In the genomic region with DNA sequence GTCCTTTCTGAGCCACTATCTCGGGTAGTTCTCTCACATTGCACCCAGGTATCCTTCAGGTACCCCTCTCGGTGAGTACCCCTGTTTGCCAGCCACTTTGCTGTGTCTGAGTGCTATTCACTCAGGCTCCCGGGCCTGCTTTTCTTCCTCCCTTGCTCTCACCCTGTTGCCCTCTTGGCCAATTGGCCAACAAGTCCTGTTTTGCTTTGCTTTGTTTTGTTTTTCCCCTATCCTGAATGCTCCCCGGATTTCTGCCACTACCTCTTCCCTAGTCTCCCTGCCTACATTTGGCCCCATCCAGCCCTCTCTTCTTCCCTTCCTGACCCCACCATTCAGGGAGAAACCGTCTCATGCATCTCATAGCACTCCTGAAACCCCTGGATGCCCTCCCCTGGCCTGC, we compare ENCODE assay signal across 17 mouse cellular contexts. TPM values are rescaled to one million over a fixed set of nuclear protein-coding genes. Genes with fewer than 3 reads are reported as not detected.
DNase-seq lines count a peak whose midpoint lies in the region; ATAC-seq and TF ChIP-seq lines count a peak whose summit lies in the region.
"Had no signal": no experiment of that assay in that cellular context is flagged by ENCODE, and none has a peak within 500 bp of the region (broad histone marks: within the 10 kb centered on the region; RNA-seq: fewer than 3 reads in every experiment).

No protein-coding gene starts in this region.

- no peak for TF ChIP-seq EP300 in stomach, postnatal 0 days (optimal IDR thresholded peaks at IDR 0.05)

- H3K9ac ChIP-seq in kidney, embryonic 15.5 days, result no peak overlapping the region
- H3K9ac ChIP-seq in stomach, postnatal 0 days (ENCODE audit: low read length), result no peak overlapping the region
- H3K9ac ChIP-seq: embryonic facial prominence, embryonic 12.5 days; forebrain, embryonic 13.5 days; forebrain, embryonic 15.5 days; forebrain, postnatal 0 days had no signal

- no peak overlapping the region for H3K4me3 ChIP-seq in kidney, embryonic 15.5 days (replicated peaks)
- no peak overlapping the region for H3K4me3 ChIP-seq in stomach, postnatal 0 days (ENCODE audit: low read depth, low read length)
- H3K4me3 ChIP-seq: embryonic facial prominence, embryonic 10.5 days; embryonic facial prominence, embryonic 12.5 days; forebrain, embryonic 13.5 days; forebrain, embryonic 15.5 days had no signal

- peaks cover 32% of the 10 kb centered on the region for H3K4me1 ChIP-seq in kidney, embryonic 15.5 days
- peaks cover 6% of the 10 kb centered on the region for H3K4me1 ChIP-seq in stomach, postnatal 0 days (replicated peaks; ENCODE audit: control insufficient read depth, insufficient read depth)

- DNase-seq in cerebellum, adult 9-10 months, result peak; percentile 39
- DNase-seq in cerebellum, adult 8-10 months, result no peak
- no peak for DNase-seq in kidney, adult 9 months
- peak; percentile 39 for DNase-seq in testis, postnatal 10 days (ENCODE audit: low spot score)
- DNase-seq in testis, postnatal 14 days (ENCODE audit: low spot score), result no peak
- DNase-seq in stomach, postnatal 0 days (ENCODE audit: low spot score), result no peak
- DNase-seq: adrenal gland, postnatal 10 days; adrenal gland, postnatal 25 days; cerebellum, adult 11-12 months; cerebellum, postnatal 10 days; cerebellum, postnatal 25 days; forebrain, postnatal 0 days had no signal

- ATAC-seq in kidney, embryonic 15.5 days (replicated peaks; ENCODE audit: low FRiP score), result no peak
- ATAC-seq in stomach, postnatal 0 days (ENCODE audit: low FRiP score, low TSS enrichment), result no peak
- ATAC-seq: forebrain, embryonic 13.5 days; forebrain, embryonic 15.5 days; forebrain, postnatal 0 days had no signal

- no peaks in the 10 kb centered on the region for H3K27me3 ChIP-seq in kidney, embryonic 15.5 days
- no peaks in the 10 kb centered on the region for H3K27me3 ChIP-seq in stomach, postnatal 0 days (ENCODE audit: control insufficient read depth, insufficient read depth, low read length)
- H3K27me3 ChIP-seq: embryonic facial prominence, embryonic 12.5 days; forebrain, embryonic 15.5 days had no signal

- H3K27ac ChIP-seq in kidney, embryonic 15.5 days, result peak overlapping the region; percentile 25
- H3K27ac ChIP-seq in stomach, postnatal 0 days (replicated peaks), result no peak overlapping the region
- H3K27ac ChIP-seq: embryonic facial prominence, embryonic 10.5 days; embryonic facial prominence, embryonic 12.5 days; forebrain, embryonic 13.5 days; forebrain, embryonic 15.5 days had no signal

- H3K36me3 ChIP-seq in kidney, embryonic 15.5 days, result no peaks in the 10 kb centered on the region
- no peaks in the 10 kb centered on the region for H3K36me3 ChIP-seq in stomach, postnatal 0 days (ENCODE audit: control insufficient read depth, insufficient read depth, low read length)
- H3K36me3 ChIP-seq: embryonic facial prominence, embryonic 12.5 days; forebrain, embryonic 15.5 days had no signal

- no peak for TF ChIP-seq CTCF in stomach, postnatal 0 days (IDR thresholded peaks at IDR 0.05; ENCODE audit: low read depth)

- no peak overlapping the region for H3K4me2 ChIP-seq in kidney, embryonic 15.5 days
- no peak overlapping the region for H3K4me2 ChIP-seq in stomach, postnatal 0 days (replicated peaks; ENCODE audit: low read depth)
- H3K4me2 ChIP-seq: embryonic facial prominence, embryonic 12.5 days; forebrain, embryonic 13.5 days; forebrain, embryonic 15.5 days had no signal

- no peaks in the 10 kb centered on the region for H3K9me3 ChIP-seq in kidney, embryonic 15.5 days (replicated peaks)
- no peaks in the 10 kb centered on the region for H3K9me3 ChIP-seq in stomach, postnatal 0 days (ENCODE audit: control insufficient read depth, low read length)
- H3K9me3 ChIP-seq: embryonic facial prominence, embryonic 10.5 days; embryonic facial prominence, embryonic 12.5 days; forebrain, embryonic 13.5 days; forebrain, embryonic 15.5 days had no signal

- 82% methylated on average over 5 of the region's 5 CpGs for WGBS in kidney, embryonic 15.5 days
- 74% methylated on average over 5 of the region's 5 CpGs for WGBS in stomach, postnatal 0 days

RNA-seq across cellular contexts. Expression of gene Pitpna, which starts 1.9 kb away (rescaled TPM):
- polyA plus RNA-seq in kidney, embryonic 15.5 days (2015; fragmentation: Nextera tagmentation; extraction: Ambion mirVana), result 77.6 and 83.5 TPM in 2 replicates
- polyA plus RNA-seq in stomach, postnatal 0 days (2015; fragmentation: Nextera tagmentation; extraction: Ambion mirVana), result 79.3 and 84.3 TPM in 2 replicates

RNA-seq across cellular contexts. Expression of gene Inpp5k, which starts 44.8 kb away (rescaled TPM):
- polyA plus RNA-seq in kidney, embryonic 15.5 days (2015; fragmentation: Nextera tagmentation; extraction: Ambion mirVana), result 26.6 and 28.7 TPM in 2 replicates
- polyA plus RNA-seq in stomach, postnatal 0 days (2015; fragmentation: Nextera tagmentation; extraction: Ambion mirVana), result 19.0 and 22.4 TPM in 2 replicates

RNA-seq across cellular contexts. Expression of gene Slc43a2, which starts 54.5 kb away (rescaled TPM):
- 7.5 and 8.0 TPM in 2 replicates for polyA plus RNA-seq in kidney, embryonic 15.5 days (2015; fragmentation: Nextera tagmentation; extraction: Ambion mirVana)
- polyA plus RNA-seq in stomach, postnatal 0 days (2015; fragmentation: Nextera tagmentation; extraction: Ambion mirVana), result 5.7 and 6.4 TPM in 2 replicates

Comparison
In these comparisons a context has a peak if more than half of its experiments do, and no peak if none do; other contexts are left out.
1. DNase-seq: peak in cerebellum, adult 9-10 months (single experiment) and testis, postnatal 10 days (single experiment); none in cerebellum, adult 8-10 months (single experiment), kidney, adult 9 months (single experiment), testis, postnatal 14 days (single experiment) and stomach, postnatal 0 days (single experiment).